In the genomic region with DNA sequence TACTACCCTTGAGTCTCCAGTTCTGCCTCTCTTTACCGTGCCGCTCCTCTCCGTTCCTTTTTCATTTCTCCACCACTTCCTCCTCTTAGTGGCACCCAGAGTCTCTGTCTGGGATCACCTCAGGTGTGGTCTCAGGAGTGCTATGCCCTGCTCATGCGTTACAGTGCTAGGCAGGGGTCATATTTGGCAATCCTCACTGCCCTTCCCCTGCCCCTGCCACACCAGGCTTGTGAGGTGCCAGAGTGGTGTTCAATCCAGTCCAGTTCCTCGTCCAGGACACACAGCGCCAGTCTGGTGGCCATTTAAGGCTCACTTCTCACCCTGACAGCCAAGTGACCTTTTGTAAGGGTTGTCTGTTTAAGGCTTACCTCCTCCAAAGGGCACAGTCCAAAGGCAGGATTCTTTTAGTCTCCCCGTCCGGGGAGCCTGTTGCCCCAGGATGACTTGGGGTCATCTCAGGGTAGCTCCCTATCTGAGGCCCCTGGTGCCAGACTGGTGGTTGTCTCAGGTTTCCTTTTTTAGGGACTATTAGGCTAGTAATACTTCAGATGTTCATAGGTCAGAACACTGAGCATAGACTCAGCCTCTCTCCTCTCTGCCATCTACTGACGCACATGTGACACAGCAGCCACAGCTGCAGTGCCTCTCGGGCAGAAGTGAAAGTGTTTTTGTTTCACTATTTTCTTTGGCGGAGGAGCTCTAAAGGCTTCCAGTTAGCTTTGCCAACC, we compare ENCODE assay signal across 8 mouse cellular contexts. TPM values are rescaled to one million over a fixed set of nuclear protein-coding genes. Genes with fewer than 3 reads are reported as not detected.
DNase-seq lines count a peak whose midpoint lies in the region; ATAC-seq and TF ChIP-seq lines count a peak whose summit lies in the region.

No protein-coding gene starts in this region.

- no peaks in the 10 kb centered on the region for H3K36me3 ChIP-seq in thymus, adult 2 months (ENCODE audit: control insufficient read depth, insufficient read depth, low read length)
- no peaks in the 10 kb centered on the region for H3K36me3 ChIP-seq in embryonic facial prominence, embryonic 10.5 days (replicated peaks)
- no peaks in the 10 kb centered on the region for H3K36me3 ChIP-seq in heart, embryonic 14.5 days (ENCODE audit: control insufficient read depth, insufficient read depth, low read length)
- H3K36me3 ChIP-seq in kidney, postnatal 0 days (ENCODE audit: insufficient read depth, low read length): no peaks in the 10 kb centered on the region
- no peaks in the 10 kb centered on the region for H3K36me3 ChIP-seq in liver, embryonic 11.5 days (ENCODE audit: control insufficient read depth, insufficient read depth, low read length)
- no peaks in the 10 kb centered on the region for H3K36me3 ChIP-seq in neural tube, embryonic 11.5 days (ENCODE audit: control insufficient read depth, insufficient read depth, low read length)

- no peak for TF ChIP-seq POLR2A in thymus, adult 2 months (IDR thresholded peaks at IDR 0.05; ENCODE audit: control insufficient read depth, extremely low read depth, insufficient read depth, low read length, poor library complexity)

- no peak overlapping the region for H3K4me3 ChIP-seq in thymus, adult 2 months (ENCODE audit: control insufficient read depth, insufficient read depth, low read length)
- H3K4me3 ChIP-seq in embryonic facial prominence, embryonic 10.5 days: 0 out of 2 replicates have a peak overlapping the region, but pooled peaks have one; percentile 20
- peak overlapping the region; percentile 26 to 33 for H3K4me3 ChIP-seq in heart, embryonic 14.5 days (ENCODE audit: control insufficient read depth in 1 of 2, insufficient read depth in 1 of 2, low read depth in 1 of 2, low read length in 2 of 2)
- peak overlapping the region; percentile 20; the same call in 1 of the 2 replicates for H3K4me3 ChIP-seq in kidney, postnatal 0 days (replicated peaks; ENCODE audit: low read depth, low read length)
- 0 out of 2 replicates have a peak overlapping the region, but pooled peaks have one; percentile 17 for H3K4me3 ChIP-seq in liver, embryonic 11.5 days (ENCODE audit: low read depth, low read length)
- H3K4me3 ChIP-seq in neural tube, embryonic 11.5 days (ENCODE audit: low read depth, low read length): no peak overlapping the region

- no peak overlapping the region for H3K27ac ChIP-seq in thymus, adult 2 months (ENCODE audit: control insufficient read depth, insufficient read depth, low read length)
- no peak overlapping the region for H3K27ac ChIP-seq in embryonic facial prominence, embryonic 10.5 days (replicated peaks)
- H3K27ac ChIP-seq in heart, embryonic 14.5 days (replicated peaks in 1 of 2; ENCODE audit: control insufficient read depth in 1 of 2, insufficient read depth in 1 of 2, low read depth in 2 of 2, low read length in 2 of 2): no peak overlapping the region
- no peak overlapping the region for H3K27ac ChIP-seq in kidney, postnatal 0 days
- H3K27ac ChIP-seq in liver, embryonic 11.5 days (ENCODE audit: low read depth, low read length): no peak overlapping the region
- H3K27ac ChIP-seq in neural tube, embryonic 11.5 days (ENCODE audit: low read depth, low read length): no peak overlapping the region

- H3K4me1 ChIP-seq in thymus, adult 2 months (replicated peaks; ENCODE audit: control insufficient read depth, insufficient read depth, low read length): no peaks in the 10 kb centered on the region
- peaks cover 6% of the 10 kb centered on the region; the same call in 1 of the 2 replicates for H3K4me1 ChIP-seq in embryonic facial prominence, embryonic 10.5 days
- no peaks in the 10 kb centered on the region for H3K4me1 ChIP-seq in heart, embryonic 14.5 days (ENCODE audit: control insufficient read depth in 2 of 2, insufficient read depth in 2 of 2, low read length in 2 of 2)
- no peaks in the 10 kb centered on the region for H3K4me1 ChIP-seq in kidney, postnatal 0 days (replicated peaks; ENCODE audit: insufficient read depth, low read length)
- H3K4me1 ChIP-seq in liver, embryonic 11.5 days (replicated peaks; ENCODE audit: control insufficient read depth, insufficient read depth, low read length): no peaks in the 10 kb centered on the region
- no peaks in the 10 kb centered on the region for H3K4me1 ChIP-seq in neural tube, embryonic 11.5 days (ENCODE audit: control insufficient read depth, insufficient read depth, low read length)

- no peak for ATAC-seq in heart, embryonic 14.5 days (ENCODE audit: insufficient number of reproducible peaks, insufficient read depth, low FRiP score, low read depth)
- peak; percentile 65 for ATAC-seq in kidney, postnatal 0 days (replicated peaks; ENCODE audit: low FRiP score, low read depth)
- ATAC-seq in liver, embryonic 11.5 days (replicated peaks; ENCODE audit: low FRiP score): peak; percentile 66
- peak; percentile 70 for ATAC-seq in neural tube, embryonic 11.5 days (ENCODE audit: insufficient read depth, low FRiP score, low TSS enrichment)

- H3K9me3 ChIP-seq in embryonic facial prominence, embryonic 10.5 days: no peaks in the 10 kb centered on the region
- no peaks in the 10 kb centered on the region for H3K9me3 ChIP-seq in heart, embryonic 14.5 days (ENCODE audit: control insufficient read depth, low read length)
- H3K9me3 ChIP-seq in kidney, postnatal 0 days (replicated peaks; ENCODE audit: low read length): no peaks in the 10 kb centered on the region
- no peaks in the 10 kb centered on the region for H3K9me3 ChIP-seq in liver, embryonic 11.5 days (ENCODE audit: control insufficient read depth, low read length)
- no peaks in the 10 kb centered on the region for H3K9me3 ChIP-seq in neural tube, embryonic 11.5 days (ENCODE audit: control insufficient read depth, low read length)

- H3K9ac ChIP-seq in heart, embryonic 14.5 days (ENCODE audit: low read length): peak overlapping the region; percentile 52
- H3K9ac ChIP-seq in kidney, postnatal 0 days (ENCODE audit: low read depth, low read length): no peak overlapping the region
- no peak overlapping the region for H3K9ac ChIP-seq in liver, embryonic 11.5 days (ENCODE audit: low read depth, low read length)
- H3K9ac ChIP-seq in neural tube, embryonic 11.5 days (ENCODE audit: low read length): no peak overlapping the region

- TF ChIP-seq CTCF in thymus, adult 2 months (IDR thresholded peaks at IDR 0.05; ENCODE audit: borderline replicate concordance, control insufficient read depth, extremely low read depth, insufficient read depth, low read length, poor library complexity): no peak
- peak; percentile 66 for TF ChIP-seq CTCF in kidney, postnatal 0 days (IDR thresholded peaks at IDR 0.05; ENCODE audit: low read depth)

- peak; percentile 12 for DNase-seq in thymus, postnatal 0 days (ENCODE audit: low spot score)
- no peak for DNase-seq in thymus, adult 2 months
- peak; percentile 14 for DNase-seq in embryonic facial prominence, embryonic 10.5 days (ENCODE audit: low spot score)
- peak; percentile 66 for DNase-seq in kidney, postnatal 0 days (ENCODE audit: low spot score)
- DNase-seq in liver, embryonic 11.5 days (ENCODE audit: low spot score): no peak
- DNase-seq in neural tube, embryonic 11.5 days (ENCODE audit: low spot score): peak; percentile 32
- DNase-seq in spleen, adult 18-20 months: no peak

- no peaks in the 10 kb centered on the region for H3K27me3 ChIP-seq in thymus, adult 2 months (ENCODE audit: control insufficient read depth, insufficient read depth, low read length)
- H3K27me3 ChIP-seq in embryonic facial prominence, embryonic 10.5 days (replicated peaks; ENCODE audit: low read depth, poor library complexity, severe bottlenecking): no peaks in the 10 kb centered on the region
- H3K27me3 ChIP-seq in heart, embryonic 14.5 days (ENCODE audit: control insufficient read depth, insufficient read depth, low read length): no peaks in the 10 kb centered on the region
- H3K27me3 ChIP-seq in kidney, postnatal 0 days (ENCODE audit: insufficient read depth, low read length): no peaks in the 10 kb centered on the region
- no peaks in the 10 kb centered on the region for H3K27me3 ChIP-seq in liver, embryonic 11.5 days (replicated peaks; ENCODE audit: control insufficient read depth, insufficient read depth, low read length)
- H3K27me3 ChIP-seq in neural tube, embryonic 11.5 days (ENCODE audit: control insufficient read depth, insufficient read depth, low read length): no peaks in the 10 kb centered on the region

- WGBS in thymus, adult 2 months: 66% methylated on average over 11 of the region's 11 CpGs
- WGBS in embryonic facial prominence, embryonic 10.5 days: 70% methylated on average over 11 of the region's 11 CpGs
- WGBS in heart, embryonic 14.5 days: 65% methylated on average over 11 of the region's 11 CpGs
- WGBS in kidney, postnatal 0 days: 58% methylated on average over 11 of the region's 11 CpGs
- 66% methylated on average over 11 of the region's 11 CpGs for WGBS in liver, embryonic 11.5 days
- WGBS in neural tube, embryonic 11.5 days: 77% methylated on average over 11 of the region's 11 CpGs

- peak overlapping the region; percentile 55 for H3K4me2 ChIP-seq in heart, embryonic 14.5 days (ENCODE audit: low read length)
- H3K4me2 ChIP-seq in kidney, postnatal 0 days (ENCODE audit: low read length): peak overlapping the region; percentile 51
- H3K4me2 ChIP-seq in liver, embryonic 11.5 days: peak overlapping the region; percentile 33
- 0 out of 2 replicates have a peak overlapping the region, but pooled peaks have one; percentile 7 for H3K4me2 ChIP-seq in neural tube, embryonic 11.5 days (ENCODE audit: low read depth)

RNA-seq across cellular contexts. Expression of gene Hyal5, which starts 36.5 kb away (rescaled TPM):
- polyA plus RNA-seq in thymus, postnatal 0 days (2015; fragmentation: Nextera tagmentation; extraction: Ambion mirVana): not detected in 2 replicates
- polyA plus RNA-seq in thymus, adult 2 months (2012; rRNA removed): not detected in 2 replicates
- polyA plus RNA-seq in embryonic facial prominence, embryonic 10.5 days (2016; fragmentation: Nextera tagmentation; extraction: Ambion mirVana): not detected in 2 replicates
- polyA plus RNA-seq in heart, embryonic 14.5 days (2014; fragmentation: Nextera tagmentation; extraction: Ambion mirVana): not detected in 2 replicates
- polyA plus RNA-seq in kidney, postnatal 0 days (2015; fragmentation: Nextera tagmentation; extraction: Ambion mirVana): not detected in 2 replicates
- not detected in 2 replicates for polyA plus RNA-seq in liver, embryonic 11.5 days (2014; fragmentation: Nextera tagmentation; extraction: Ambion mirVana)
- not detected in 2 replicates for polyA plus RNA-seq in neural tube, embryonic 11.5 days (2014; fragmentation: Nextera tagmentation; extraction: Ambion mirVana)

Comparison
In these comparisons a context has a peak if more than half of its experiments do, and no peak if none do; other contexts are left out.
1. DNase-seq: peak in thymus, postnatal 0 days (single experiment), embryonic facial prominence, embryonic 10.5 days (single experiment), kidney, postnatal 0 days (single experiment) and neural tube, embryonic 11.5 days (single experiment); none in thymus, adult 2 months (single experiment), liver, embryonic 11.5 days (single experiment) and spleen, adult 18-20 months (0 of 2).
2. H3K4me3 ChIP-seq: peak in embryonic facial prominence, embryonic 10.5 days (single experiment), heart, embryonic 14.5 days (2 of 2), kidney, postnatal 0 days (single experiment) and liver, embryonic 11.5 days (single experiment); none in thymus, adult 2 months (single experiment) and neural tube, embryonic 11.5 days (single experiment).
3. Peak in every context shown above with its lines, with median percentiles within 50 percentile points of each other: H3K4me2 ChIP-seq.